Mouse (Mus musculus) left cerebral cortex, adult 18-20 months (tissue): Measurements from ENCODE around the gene Dsn1. TPM values are rescaled to one million over a fixed set of nuclear protein-coding genes. Genes with fewer than 3 reads are reported as not detected.

Experiments used
- DNase-seq, 2 experiments: peaks; one replicate each; pipeline ENCODE4 v3.0.0; 2021 to 2022; ENCODE audit warnings: low spot score in 2 of 2, mixed read lengths in 1 of 2
- total RNA-seq, 2 experiments: library from RNA; stranded (reverse); gene quantifications; 2 replicates each; pipeline ENCODE4 v1.2.3; 2021

Gene Dsn1
- total RNA-seq, 2 experiments from 2014 or later, result 4.8 to 5.6 TPM

GRCm38 (mm10) chr2:156973316-156974100 lies 33.4 kb downstream of the Dsn1 start:
- DNase-seq, result peak; percentile 76 to 77

GRCm38 (mm10) chr2:156970253-156970652 lies 36.7 kb downstream of the Dsn1 start:
- no peak for DNase-seq

- DNase-seq, result no peak
These were observed 38.5 kb downstream of the Dsn1 start for GRCm38 (mm10) chr2:156968501-156968900.

GRCm38 (mm10) chr2:156967388-156967787 lies 39.6 kb downstream of the Dsn1 start:
- DNase-seq, result no peak

- no peak for DNase-seq
These were observed 43.1 kb downstream of the Dsn1 start for GRCm38 (mm10) chr2:156963891-156964290.

GRCm38 (mm10) chr2:156958496-156959252 lies 48.3 kb downstream of the Dsn1 start:
- DNase-seq, result no peak

GRCm38 (mm10) chr2:156957035-156957434 lies 49.9 kb downstream of the Dsn1 start:
- no peak for DNase-seq

GRCm38 (mm10) chr2:156956306-156956705 lies 50.6 kb downstream of the Dsn1 start:
- DNase-seq, result no peak

GRCm38 (mm10) chr2:156954463-156954862 lies 52.5 kb downstream of the Dsn1 start:
- DNase-seq, result peak in 1 of 2 experiments; percentile 61

- DNase-seq, result no peak
These were observed 55.5 kb downstream of the Dsn1 start for GRCm38 (mm10) chr2:156951301-156952094.

GRCm38 (mm10) chr2:156950816-156951215 lies 56.1 kb downstream of the Dsn1 start:
- DNase-seq, result no peak

Other genes starting within 250 kb of the Dsn1 start
- 10 to 100 TPM; 13.2 to 15.3 TPM for gene Myl9, start 231.7 kb downstream of the Dsn1 start, total RNA-seq
- gene Tgif2, start 167.1 kb downstream of the Dsn1 start, total RNA-seq, result 1 to 10 TPM in 1 of 2 experiments, under 1 TPM in 1; 0.40 to 1.3 TPM
- gene 4930518I15Rik, start 149.2 kb downstream of the Dsn1 start, total RNA-seq, result 1 to 10 TPM; 1.7 to 2.9 TPM
- gene Rab5if, start 144.0 kb downstream of the Dsn1 start, total RNA-seq, result 10 to 100 TPM; 89.8 to 97.6 TPM
- under 1 TPM; 0.63 to 0.82 TPM for gene Sla2, start 120.0 kb downstream of the Dsn1 start, total RNA-seq
- gene Ndrg3, start 15.1 kb downstream of the Dsn1 start, total RNA-seq, result 100 to 1,000 TPM; 446 to 471 TPM
- 10 to 100 TPM; 17.1 to 17.7 TPM for gene Soga1, start 72.1 kb upstream of the Dsn1 start, total RNA-seq
- not detected for gene Tldc2, start 79.9 kb upstream of the Dsn1 start, total RNA-seq
- gene Samhd1, start 128.1 kb upstream of the Dsn1 start, total RNA-seq, result 10 to 100 TPM; 12.7 to 13.9 TPM
- gene Rbl1, start 197.4 kb upstream of the Dsn1 start, total RNA-seq, result 1 to 10 TPM; 1.4 to 1.8 TPM